Mouse (Mus musculus): Measurements from ENCODE around the gene Tdpoz2. TPM values are rescaled to one million over a fixed set of nuclear protein-coding genes. Genes with fewer than 3 reads are reported as not detected.
"Not testable (repeated sequence)": the region's sequence is repeated elsewhere in the genome, so short reads cannot be mapped to it uniquely, and the experiment has no call there.

The Tdpoz2 gene
- polyA plus RNA-seq, 1 experiment: not detected

DNA sequence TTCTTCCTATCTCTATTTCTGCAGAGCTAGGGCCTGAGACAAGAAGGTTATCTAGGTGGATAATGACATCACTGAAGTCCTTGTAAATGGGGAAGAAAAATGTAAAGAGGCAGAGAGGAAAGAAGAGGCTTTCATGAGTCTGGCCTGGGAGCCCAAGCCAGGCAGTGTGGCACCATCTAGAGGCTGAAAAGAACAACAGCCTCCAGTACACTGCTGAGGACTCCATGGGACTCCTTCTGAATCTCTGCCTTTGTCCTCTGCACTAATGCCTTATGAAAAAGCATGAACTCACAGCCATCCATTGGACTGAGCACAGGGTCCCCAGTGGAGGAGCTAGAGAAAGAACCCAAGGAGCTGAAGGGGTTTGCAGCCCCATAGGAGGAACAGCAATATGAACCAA lies 43.5 kb downstream of the Tdpoz2 start:
- not testable (repeated sequence) for H3ac ChIP-seq (ENCODE audit: control insufficient read depth, insufficient read length, low read depth); H3K4me3 ChIP-seq (ENCODE audit: insufficient read depth, poor library complexity, severe bottlenecking); H3K79me3 ChIP-seq (ENCODE audit: low read depth); H3K36me3 ChIP-seq (ENCODE audit: control insufficient read depth, insufficient read depth); H3K27me3 ChIP-seq (ENCODE audit: control insufficient read depth, insufficient read depth, insufficient read length); H3K79me2 ChIP-seq (ENCODE audit: control insufficient read depth, insufficient read depth)
- peak; percentile 23 for TF ChIP-seq CTCF (IDR thresholded peaks at IDR 0.05; ENCODE audit: control insufficient read depth, insufficient read depth, insufficient read length)

DNA sequence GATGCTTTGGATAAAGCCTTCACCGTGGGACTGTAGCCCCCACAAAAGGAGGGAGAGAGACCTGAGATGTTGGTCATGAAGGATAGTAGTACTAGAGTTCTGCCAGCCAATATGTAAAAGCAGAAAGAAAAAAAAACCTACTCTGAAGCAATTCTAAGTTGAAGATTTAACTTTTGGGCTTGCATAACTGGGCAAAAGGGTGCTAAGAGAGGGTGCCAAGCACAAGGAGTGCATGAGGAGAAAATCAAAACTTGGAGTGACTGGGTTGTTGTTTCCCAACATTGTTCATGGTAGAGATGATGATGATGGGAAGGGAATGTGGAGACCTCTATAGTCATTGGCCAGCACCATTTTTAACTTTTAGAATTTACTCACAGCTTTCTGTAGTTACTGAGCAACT lies 50.6 kb downstream of the Tdpoz2 start:
- no peak overlapping the region for H3K4me3 ChIP-seq (ENCODE audit: insufficient read depth, poor library complexity, severe bottlenecking)
- TF ChIP-seq CEBPB (IDR thresholded peaks at IDR 0.05; ENCODE audit: low read depth) (no peak), USF1 (IDR thresholded peaks at IDR 0.05; ENCODE audit: low read depth) (no peak)

More for the DNA sequence above, 50.6 kb downstream of the Tdpoz2 start:
- no peaks in the 10 kb centered on the region for H3K27me3 ChIP-seq (ENCODE audit: control insufficient read depth, insufficient read depth, insufficient read length)
- H3K79me2 ChIP-seq (ENCODE audit: control insufficient read depth, insufficient read depth): no peaks in the 10 kb centered on the region
- H3ac ChIP-seq (ENCODE audit: control insufficient read depth, insufficient read length, low read depth): no peak overlapping the region
- no peaks in the 10 kb centered on the region for H3K36me3 ChIP-seq (ENCODE audit: control insufficient read depth, insufficient read depth)
- no peaks in the 10 kb centered on the region for H3K79me3 ChIP-seq (ENCODE audit: low read depth)

Other genes with a start within 250 kb of the Tdpoz2 start
- 0.04 TPM for gene Tchh, start 210.4 kb downstream of the Tdpoz2 start, polyA plus RNA-seq (2012; fragmentation: generic; extraction: Trizol)
- gene Tchhl1, start 183.9 kb downstream of the Tdpoz2 start, polyA plus RNA-seq (2012; fragmentation: generic; extraction: Trizol): not detected
- 3,212 TPM for gene S100a11, start 132.2 kb downstream of the Tdpoz2 start, polyA plus RNA-seq (2012; fragmentation: generic; extraction: Trizol)
- gene S100a10, start 97.6 kb downstream of the Tdpoz2 start, polyA plus RNA-seq (2012; fragmentation: generic; extraction: Trizol): 1,750 TPM
- not detected for gene Tdpoz1, start 23.6 kb upstream of the Tdpoz2 start, polyA plus RNA-seq (2012; fragmentation: generic; extraction: Trizol)
- gene Gm37596, start 40.4 kb upstream of the Tdpoz2 start, polyA plus RNA-seq (2012; fragmentation: generic; extraction: Trizol): not detected
- not detected for gene Gm5773, start 120.3 kb upstream of the Tdpoz2 start, polyA plus RNA-seq (2012; fragmentation: generic; extraction: Trizol)
- 0.07 TPM for gene Tdpoz4, start 143.7 kb upstream of the Tdpoz2 start, polyA plus RNA-seq (2012; fragmentation: generic; extraction: Trizol)
- gene Tdpoz3, start 173.3 kb upstream of the Tdpoz2 start, polyA plus RNA-seq (2012; fragmentation: generic; extraction: Trizol): 0.04 TPM